Mouse (Mus musculus): Measurements from ENCODE around the gene Gga1.

Gene Gga1

DNA sequence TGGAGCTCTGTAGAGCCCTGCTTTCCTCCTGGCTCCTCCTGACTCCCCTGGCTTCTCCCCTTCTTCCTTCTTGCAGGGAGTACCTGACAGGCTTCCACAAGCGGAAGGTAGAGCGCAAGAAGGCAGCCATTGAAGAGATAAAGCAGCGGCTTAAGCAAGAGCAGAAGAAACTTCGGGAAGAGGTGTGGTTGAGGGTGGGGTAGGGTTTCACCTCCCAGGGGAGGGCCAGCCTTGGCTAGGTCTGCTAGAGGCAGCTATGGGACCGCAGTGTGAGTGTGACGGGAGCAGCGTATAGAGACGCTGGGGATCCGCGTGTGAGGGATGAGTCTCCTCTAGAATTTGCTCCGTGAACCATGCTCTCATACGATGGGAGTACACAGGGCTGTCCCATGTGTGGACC, 59.4 kb downstream of the Gga1 start:
- DNase-seq (ENCODE audit: low spot score in 2 of 2), result no peak

DNA sequence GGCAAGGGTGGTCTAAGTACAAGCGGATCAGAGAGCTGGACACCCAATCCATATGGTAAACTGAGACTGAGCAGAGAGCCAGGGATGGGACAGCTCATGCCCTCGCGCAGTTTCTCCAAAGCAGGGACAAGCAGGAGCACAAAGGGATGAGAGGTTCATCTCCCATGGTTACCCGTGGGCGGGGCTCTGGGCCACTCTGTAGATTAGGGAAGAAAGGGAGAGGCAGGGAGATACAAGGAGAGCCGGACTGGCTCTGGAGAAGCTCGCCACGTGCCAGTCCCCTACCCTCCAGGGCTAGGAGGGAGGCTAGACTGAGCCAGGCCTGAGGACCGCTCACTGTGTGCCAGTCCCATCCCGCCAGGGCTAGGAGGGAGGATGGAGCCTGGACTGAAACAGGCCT, 60.3 kb downstream of the Gga1 start:
- no peak for DNase-seq (ENCODE audit: low spot score in 2 of 2)

DNA sequence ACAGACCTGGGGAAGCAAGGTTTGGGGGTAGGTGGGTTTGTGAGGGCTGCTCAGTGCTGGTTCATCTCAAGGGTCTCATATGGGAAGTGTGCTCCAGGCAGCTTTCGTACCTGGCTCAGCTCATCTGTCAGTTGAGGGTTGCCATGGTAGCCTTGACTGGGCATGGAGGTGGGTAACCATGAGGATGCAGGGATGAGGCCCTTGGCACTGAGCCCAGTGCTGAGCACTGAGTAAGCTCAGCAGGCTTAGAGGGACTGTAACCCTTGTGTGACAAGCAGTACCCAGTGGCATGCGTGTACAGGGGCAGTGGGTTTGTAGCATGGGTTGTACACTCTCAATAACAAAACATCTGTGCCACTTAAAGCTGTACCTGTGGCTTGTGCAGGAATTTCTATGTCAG, 61.0 kb downstream of the Gga1 start:
- no peak for DNase-seq (ENCODE audit: low spot score in 2 of 2)

DNA sequence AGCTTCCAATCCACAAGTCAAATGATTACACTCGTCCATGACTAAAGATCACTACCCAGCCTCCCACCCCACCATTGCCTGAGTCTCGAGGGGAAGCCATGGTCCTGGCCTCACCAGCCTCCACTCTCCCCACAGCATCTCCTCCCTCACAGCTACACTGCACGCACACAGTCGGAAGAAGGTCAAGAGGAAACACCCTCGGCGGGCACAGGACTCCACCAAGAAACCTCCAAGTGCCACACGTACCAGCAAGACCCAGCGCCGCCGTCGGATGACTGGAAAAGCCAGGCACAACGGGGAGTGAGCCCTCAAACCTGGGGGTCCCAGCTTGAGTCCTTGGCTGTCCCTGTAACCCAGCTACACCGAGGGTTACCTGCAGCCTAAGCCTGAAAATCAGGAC, 63.3 kb downstream of the Gga1 start:
- no peak for DNase-seq (ENCODE audit: low spot score in 2 of 2)

DNA sequence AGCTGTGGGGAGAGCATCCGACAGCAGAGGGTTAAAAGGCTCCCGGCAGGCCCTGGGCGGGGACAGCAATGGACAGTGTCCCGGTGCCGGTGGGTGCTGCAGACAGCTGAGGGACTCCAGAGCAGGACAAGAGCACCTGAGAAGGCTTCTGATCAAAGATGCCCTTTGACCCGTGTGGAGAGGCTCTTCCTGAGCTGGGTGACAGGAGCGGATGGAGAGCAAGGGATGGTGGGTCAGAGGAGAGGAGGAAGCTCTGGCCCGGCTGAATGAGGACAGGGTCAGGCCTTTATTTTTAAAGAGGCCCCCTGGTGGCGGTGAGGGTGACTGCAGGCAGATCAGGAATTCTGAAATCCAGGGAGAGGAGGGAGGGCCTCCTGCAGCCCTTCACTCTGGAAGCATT, 65.7 kb downstream of the Gga1 start:
- DNase-seq (ENCODE audit: low spot score in 2 of 2), result peak; percentile 69 to 88

All from spleen, postnatal 4 days (tissue).